Comparison of ENCODE assay signal across 8 mouse cellular contexts in the genomic region with DNA sequence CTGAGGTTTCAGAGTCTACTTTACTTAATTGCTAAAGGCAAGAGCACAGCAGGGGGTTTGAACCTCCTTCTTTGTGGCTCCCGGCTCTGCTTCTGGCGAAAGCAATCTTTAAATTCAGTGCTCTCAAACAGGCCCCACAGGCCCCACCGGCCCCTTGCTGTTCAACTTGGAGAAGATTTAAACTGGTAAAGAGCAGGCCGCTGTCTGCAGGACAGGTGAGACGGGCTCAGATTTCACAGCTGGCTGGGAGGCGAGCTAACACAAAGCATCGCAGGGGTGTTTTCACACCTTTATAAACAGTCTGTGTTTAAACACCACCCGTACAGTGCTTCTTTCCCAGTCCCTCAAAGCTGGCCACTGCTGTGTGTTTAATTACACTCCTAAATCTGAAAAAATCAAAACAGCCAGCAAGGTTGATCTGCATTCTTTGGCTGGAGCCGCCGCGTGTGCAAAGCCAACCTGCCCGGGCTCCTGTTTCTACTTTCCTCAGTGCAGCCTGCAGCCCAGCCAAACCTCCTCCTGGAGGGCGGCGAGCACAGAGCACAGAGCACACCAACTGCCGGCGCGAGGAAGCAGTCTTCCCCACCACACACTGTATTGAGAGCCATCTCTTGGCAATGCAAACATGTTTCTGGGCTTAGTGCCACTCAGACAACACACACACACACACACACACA.
DNase-seq lines count a peak whose midpoint lies in the region; ATAC-seq and TF ChIP-seq lines count a peak whose summit lies in the region.

No protein-coding gene starts in this region.

- no peak for TF ChIP-seq EP300 in lung, postnatal 0 days (IDR thresholded peaks at IDR 0.05)

- peak; percentile 42 for TF ChIP-seq CTCF in hindbrain, postnatal 0 days (IDR thresholded peaks at IDR 0.05; ENCODE audit: low read depth)
- TF ChIP-seq CTCF in lung, postnatal 0 days (IDR thresholded peaks at IDR 0.05) = peak; percentile 43

- H3K27ac ChIP-seq in hindbrain, postnatal 0 days = peak overlapping the region; percentile 82
- peak overlapping the region; percentile 35 for H3K27ac ChIP-seq in lung, postnatal 0 days (ENCODE audit: low read length)

- peaks cover 23% of the 10 kb centered on the region for H3K4me1 ChIP-seq in hindbrain, postnatal 0 days (ENCODE audit: insufficient read depth, low read length)
- H3K4me1 ChIP-seq in lung, postnatal 0 days (ENCODE audit: insufficient read depth, low read depth, low read length) = peaks cover 17% of the 10 kb centered on the region; the same call in 1 of the 2 replicates

- 0 out of 2 replicates have a peak overlapping the region, but pooled peaks have one; percentile 7 for H3K9ac ChIP-seq in hindbrain, postnatal 0 days (replicated peaks; ENCODE audit: low read length)
- H3K9ac ChIP-seq in lung, postnatal 0 days (replicated peaks; ENCODE audit: low read depth) = no peak overlapping the region

- no peaks in the 10 kb centered on the region for H3K36me3 ChIP-seq in hindbrain, postnatal 0 days (ENCODE audit: insufficient read depth, low read length)
- H3K36me3 ChIP-seq in lung, postnatal 0 days (ENCODE audit: insufficient read depth, low read length) = no peaks in the 10 kb centered on the region

- WGBS in hindbrain, postnatal 0 days = 8% methylated on average over 17 of the region's 17 CpGs
- WGBS in lung, postnatal 0 days = 15% methylated on average over 17 of the region's 17 CpGs

- H3K4me3 ChIP-seq in hindbrain, postnatal 0 days (ENCODE audit: low read length) = no peak overlapping the region
- no peak overlapping the region for H3K4me3 ChIP-seq in lung, postnatal 0 days (ENCODE audit: low read depth, low read length)

- DNase-seq in T-cell, adult 2 months (ENCODE audit: low spot score) = peak; percentile 58
- DNase-seq in cerebellum, postnatal 36 days = peak; percentile 77 to 79
- peak; percentile 51 for DNase-seq in gastrocnemius, postnatal 25 days
- DNase-seq in hindbrain, postnatal 0 days (ENCODE audit: low spot score) = peak; percentile 91
- DNase-seq in layer of hippocampus, postnatal 25 days (ENCODE audit: extremely low spot score in 1 of 2, low spot score in 1 of 2) = peak; percentile 44 to 56
- DNase-seq in lung, postnatal 0 days (ENCODE audit: low spot score) = peak; percentile 93
- peak; percentile 30 for DNase-seq in retina, postnatal 7 days (ENCODE audit: low read depth, low spot score)
- DNase-seq in c-Kit-positive CD71-positive TER-119-positive erythroid progenitor cells, embryonic 14.5 days (ENCODE audit: low spot score) = no peak

- H3K9me3 ChIP-seq in hindbrain, postnatal 0 days (ENCODE audit: low read length) = no peaks in the 10 kb centered on the region
- H3K9me3 ChIP-seq in lung, postnatal 0 days (ENCODE audit: low read length) = no peaks in the 10 kb centered on the region

- H3K4me2 ChIP-seq in hindbrain, postnatal 0 days (ENCODE audit: low read depth, low read length) = peak overlapping the region; percentile 40
- peak overlapping the region; percentile 14 for H3K4me2 ChIP-seq in lung, postnatal 0 days (replicated peaks; ENCODE audit: low read depth, low read length)

- no peaks in the 10 kb centered on the region for H3K27me3 ChIP-seq in hindbrain, postnatal 0 days (ENCODE audit: insufficient read depth, low read length)
- no peaks in the 10 kb centered on the region for H3K27me3 ChIP-seq in lung, postnatal 0 days (replicated peaks; ENCODE audit: insufficient read depth, low read length)

- ATAC-seq in hindbrain, postnatal 0 days = peak; percentile 94
- ATAC-seq in lung, postnatal 0 days = peak; percentile 93
